Comparison of ENCODE assay signal across 9 mouse cellular contexts in genomic region chr13:97774740-97775425, GRCm38 (mm10). TPM values are rescaled to one million over a fixed set of nuclear protein-coding genes. Genes with fewer than 3 reads are reported as not detected.
DNase-seq lines count a peak whose midpoint lies in the region; ATAC-seq lines count a peak whose summit lies in the region.
"Had no signal": no experiment of that assay in that cellular context is flagged by ENCODE, and none has a peak within 500 bp of the region (broad histone marks: within the 10 kb centered on the region; RNA-seq: fewer than 3 reads in every experiment).

No protein-coding gene starts in this region.

- no peaks in the 10 kb centered on the region for H3K36me3 ChIP-seq in kidney, embryonic 15.5 days
- H3K36me3 ChIP-seq in neural tube, embryonic 11.5 days (ENCODE audit: control insufficient read depth, insufficient read depth, low read length): no peaks in the 10 kb centered on the region
- H3K36me3 ChIP-seq: liver, embryonic 13.5 days had no signal

- H3K4me3 ChIP-seq in kidney, embryonic 15.5 days (replicated peaks): no peak overlapping the region
- H3K4me3 ChIP-seq in neural tube, embryonic 11.5 days (ENCODE audit: low read depth, low read length): no peak overlapping the region
- H3K4me3 ChIP-seq: liver, embryonic 13.5 days had no signal

- no peak overlapping the region for H3K9ac ChIP-seq in kidney, embryonic 15.5 days
- no peak overlapping the region for H3K9ac ChIP-seq in neural tube, embryonic 11.5 days (ENCODE audit: low read length)
- H3K9ac ChIP-seq: liver, embryonic 13.5 days had no signal

- peaks cover 22% of the 10 kb centered on the region for H3K4me1 ChIP-seq in kidney, embryonic 15.5 days
- no peaks in the 10 kb centered on the region; the same call in 1 of the 2 replicates for H3K4me1 ChIP-seq in neural tube, embryonic 11.5 days (ENCODE audit: control insufficient read depth, insufficient read depth, low read length)

- DNase-seq in kidney, postnatal 4 days: peak; percentile 16 to 34
- DNase-seq in embryo, embryonic 11 days: peak; percentile 75
- peak; percentile 53 for DNase-seq in heart, adult 8-10 months (ENCODE audit: low spot score)
- DNase-seq in layer of hippocampus, postnatal 36 days: peak; percentile 45 to 52
- peak; percentile 75 for DNase-seq in neural tube, embryonic 11.5 days (ENCODE audit: low spot score)
- DNase-seq in spleen, postnatal 10 days (ENCODE audit: low spot score in 2 of 2): no peak
- no peak for DNase-seq in c-Kit-positive CD71-positive TER-119-positive erythroid progenitor cells, embryonic 14.5 days (ENCODE audit: low spot score)
- DNase-seq: liver, embryonic 13.5 days had no signal

- H3K4me2 ChIP-seq in kidney, embryonic 15.5 days: no peak overlapping the region
- no peak overlapping the region for H3K4me2 ChIP-seq in neural tube, embryonic 11.5 days (ENCODE audit: low read depth)
- H3K4me2 ChIP-seq: liver, embryonic 13.5 days had no signal

- ATAC-seq in kidney, embryonic 15.5 days (replicated peaks; ENCODE audit: low FRiP score): no peak
- peak; percentile 94 for ATAC-seq in neural tube, embryonic 11.5 days (ENCODE audit: insufficient read depth, low FRiP score, low TSS enrichment)

- 63% methylated on average over 10 of the region's 10 CpGs for WGBS in kidney, embryonic 15.5 days
- 40% methylated on average over 10 of the region's 10 CpGs for WGBS in neural tube, embryonic 11.5 days

- no peak overlapping the region for H3K27ac ChIP-seq in kidney, embryonic 15.5 days
- H3K27ac ChIP-seq in neural tube, embryonic 11.5 days (ENCODE audit: low read depth, low read length): peak overlapping the region; percentile 74
- H3K27ac ChIP-seq: liver, embryonic 13.5 days had no signal

- no peaks in the 10 kb centered on the region for H3K9me3 ChIP-seq in kidney, embryonic 15.5 days (replicated peaks)
- no peaks in the 10 kb centered on the region for H3K9me3 ChIP-seq in neural tube, embryonic 11.5 days (ENCODE audit: control insufficient read depth, low read length)
- H3K9me3 ChIP-seq: liver, embryonic 13.5 days had no signal

- H3K27me3 ChIP-seq in kidney, embryonic 15.5 days: no peaks in the 10 kb centered on the region
- no peaks in the 10 kb centered on the region for H3K27me3 ChIP-seq in neural tube, embryonic 11.5 days (ENCODE audit: control insufficient read depth, insufficient read depth, low read length)
- H3K27me3 ChIP-seq: liver, embryonic 13.5 days had no signal

RNA-seq across cellular contexts. Expression of gene Gm10260, which starts 14.5 kb away (rescaled TPM):
- 3.4 and 6.9 TPM in 2 replicates for polyA plus RNA-seq in kidney, embryonic 15.5 days (2015; fragmentation: Nextera tagmentation; extraction: Ambion mirVana)
- 100 to 1,000 TPM in 3 of 4 experiments, 10 to 100 TPM in 1; 89.5 to 120 (median 108) TPM for total RNA-seq in heart, adult 8-10 months (2022)
- total RNA-seq in layer of hippocampus, postnatal 36 days (2021): 10 to 100 TPM; 76.5 to 84.1 TPM
- polyA plus RNA-seq in neural tube, embryonic 11.5 days (2014; fragmentation: Nextera tagmentation; extraction: Ambion mirVana): 3.5 and 5.7 TPM in 2 replicates

Comparison
In these comparisons a context has a peak if more than half of its experiments do, and no peak if none do; other contexts are left out.
1. DNase-seq: peak in kidney, postnatal 4 days (2 of 2), embryo, embryonic 11 days (single experiment), heart, adult 8-10 months (single experiment), layer of hippocampus, postnatal 36 days (2 of 2) and neural tube, embryonic 11.5 days (single experiment); none in spleen, postnatal 10 days (0 of 2) and c-Kit-positive CD71-positive TER-119-positive erythroid progenitor cells, embryonic 14.5 days (single experiment).